Mouse (Mus musculus): ENCODE results near the gene Prap1.

- TF ChIP-seq CTCF (IDR thresholded peaks at IDR 0.05; ENCODE audit: control insufficient read depth, insufficient read depth, insufficient read length) (no peak), MYOD1 (IDR thresholded peaks at IDR 0.05; ENCODE audit: control insufficient read depth, insufficient read length, low read depth) (no peak), MAX (IDR thresholded peaks at IDR 0.05) (no peak)
Observed at GRCm38 (mm10) chr7:140081408-140082241, 11.6 kb upstream of the Prap1 start.

All from C2C12 (cell line).